Mouse (Mus musculus) midbrain, postnatal 0 days (tissue): ENCODE measurements around the gene Zfp113. TPM values are rescaled to one million over a fixed set of nuclear protein-coding genes. Genes with fewer than 3 reads are reported as not detected.

Source experiments
- ATAC-seq: fragments of 200-750 bp; cut with Nextera tagmentation; 2 replicates; pipeline ENCODE4 v1.8.0; 2017; ENCODE audit warnings: moderate number of reproducible peaks, mild to moderate bottlenecking, moderate TSS enrichment, moderate library complexity; ENCODE audit not compliant: low FRiP score
- DNase-seq: peaks from one replicate; pipeline ENCODE4 v3.0.0-alpha.2; 2015; ENCODE audit warnings: low spot score
- H3K27ac ChIP-seq: fragments of 300-500 bp; sonication (generic); 2 replicates; pipeline ENCODE4 v1.5.1; 2014; ENCODE audit warnings: low read depth, mild to moderate bottlenecking, low read length, mixed read lengths
- H3K27me3 ChIP-seq: fragments of 300-500 bp; sonication (generic); 2 replicates; pipeline ENCODE4 v1.6.1; 2014; ENCODE audit warnings: low read length, control low read depth, mixed read lengths; ENCODE audit not compliant: insufficient read depth
- H3K36me3 ChIP-seq: fragments of 300-500 bp; sonication (generic); 2 replicates; pipeline ENCODE4 v1.6.1; 2014; ENCODE audit warnings: low read length, control low read depth, mixed read lengths; ENCODE audit not compliant: insufficient read depth
- H3K4me1 ChIP-seq: fragments of 300-500 bp; sonication (generic); 2 replicates; pipeline ENCODE4 v1.6.1; 2014; ENCODE audit warnings: mild to moderate bottlenecking, control low read depth, antibody characterized with exemption, low read length, mixed read lengths; ENCODE audit not compliant: insufficient read depth
- H3K4me2 ChIP-seq: fragments of 300-500 bp; sonication (generic); 2 replicates; pipeline ENCODE4 v1.6.1; 2014; ENCODE audit warnings: low read depth, mild to moderate bottlenecking, low read length, mixed read lengths; ENCODE audit not compliant: poor library complexity, severe bottlenecking
- H3K4me3 ChIP-seq: fragments of 300-500 bp; sonication (generic); 2 replicates; pipeline ENCODE4 v1.5.1; 2014; ENCODE audit warnings: low read depth, mild to moderate bottlenecking, low read length, moderate library complexity
- H3K9ac ChIP-seq: fragments of 300-500 bp; sonication (generic); replicated peaks from 2 replicates; pipeline ENCODE4 v1.6.1; 2014; ENCODE audit warnings: mild to moderate bottlenecking, low read length, moderate library complexity, mixed read lengths; ENCODE audit not compliant: poor library complexity, severe bottlenecking
- H3K9me3 ChIP-seq: fragments of 300-500 bp; sonication (generic); 2 replicates; pipeline ENCODE4 v1.6.1; 2016; ENCODE audit warnings: low read length, control low read depth
- CTCF ChIP-seq: IDR thresholded peaks from 2 replicates; pipeline ENCODE4 v1.5.1; 2016; ENCODE audit warnings: antibody characterized with exemption, mild to moderate bottlenecking
- WGBS: fragments of 180-500 bp; shearing (Covaris S2); extraction: QIAGEN DNeasy Blood & Tissue Kit; methylation state at CpG from one replicate; pipeline ENCODE4 v1.1.7; 2014; 5-methylcytosine and 5-hydroxymethylcytosine counted together
- polyA plus RNA-seq: library from polyadenylated mRNA; unstranded; fragments of >200 nt; fragmentation: Nextera tagmentation; extraction: Ambion mirVana; gene quantifications from 2 replicates; pipeline ENCODE4 v1.2.1, GENCODE M21; 2015
- total RNA-seq: library from RNA; depleted of rRNA; stranded (reverse); fragments of >200 nt; gene quantifications from 2 replicates; pipeline ENCODE4 v1.2.3, GENCODE M21; 2014

Gene Zfp113
- total and polyA plus RNA-seq, 2 experiments from 2014 or later = 7.0 to 7.2 TPM

- peak within 1 kb of the TSS; percentile 59 for H3K4me3 ChIP-seq
- peak within 1 kb of the TSS; percentile 74 for H3K4me2 ChIP-seq
- DNase-seq (peak; percentile 96), ATAC-seq (peak; percentile 93)
- H3K36me3 ChIP-seq = peaks cover 28% of the 10 kb centered on the region; the same call in 1 of the 2 replicates
- peak; percentile 22; the same call in 1 of the 2 replicates for TF ChIP-seq CTCF
- no peaks in the 10 kb centered on the region for H3K9me3 ChIP-seq
- H3K9ac ChIP-seq = peak within 1 kb of the TSS; percentile 66
- peaks cover 5% of the 10 kb centered on the region for H3K4me1 ChIP-seq
- peak within 1 kb of the TSS; percentile 70 for H3K27ac ChIP-seq
- under 1% methylated on average over 42 of the region's 42 CpGs for WGBS
- H3K27me3 ChIP-seq = no peaks in the 10 kb centered on the region
Observed at GRCm38 (mm10) chr5:138160842-138161665, 5.5 kb upstream of the Zfp113 start, which contains the start of gene Cops6. Gene Cops6, plus strand, starts transcription at chr5:138161071.

GRCm38 (mm10) chr5:138160224-138160762 lies 4.7 kb upstream of the Zfp113 start:
- WGBS = 63% methylated on average over 7 of the region's 7 CpGs
- Histone ChIP-seq H3K4me3 (peak overlapping the region; percentile 59), H3K27ac (0 out of 2 replicates have a peak overlapping the region, but pooled peaks have one; percentile 70), H3K4me2 (peak overlapping the region; percentile 74), H3K27me3 (no peaks in the 10 kb centered on the region), H3K9ac (0 out of 2 replicates have a peak overlapping the region, but pooled peaks have one; percentile 66), H3K36me3 (peaks cover 21% of the 10 kb centered on the region; the same call in 1 of the 2 replicates), H3K4me1 (peaks cover 5% of the 10 kb centered on the region), H3K9me3 (no peaks in the 10 kb centered on the region)
- no peak for TF ChIP-seq CTCF
- DNase-seq = no peak
- ATAC-seq = no peak

- ATAC-seq (no peak), DNase-seq (no peak)
- peak overlapping the region; percentile 95 for H3K27ac ChIP-seq
- H3K9me3 ChIP-seq = no peaks in the 10 kb centered on the region
- H3K4me2 ChIP-seq = peak overlapping the region; percentile 74
- peaks cover 16% of the 10 kb centered on the region for H3K36me3 ChIP-seq
- H3K4me3 ChIP-seq = peak overlapping the region; percentile 64
- 85% methylated on average over 3 of the region's 3 CpGs for WGBS
- no peaks in the 10 kb centered on the region for H3K27me3 ChIP-seq
- no peak for TF ChIP-seq CTCF
- H3K4me1 ChIP-seq = no peaks in the 10 kb centered on the region; the same call in 1 of the 2 replicates
- peak overlapping the region; percentile 91; the same call in 1 of the 2 replicates for H3K9ac ChIP-seq
Observed at GRCm38 (mm10) chr5:138154390-138154789, 1.2 kb downstream of the Zfp113 start.

DNA sequence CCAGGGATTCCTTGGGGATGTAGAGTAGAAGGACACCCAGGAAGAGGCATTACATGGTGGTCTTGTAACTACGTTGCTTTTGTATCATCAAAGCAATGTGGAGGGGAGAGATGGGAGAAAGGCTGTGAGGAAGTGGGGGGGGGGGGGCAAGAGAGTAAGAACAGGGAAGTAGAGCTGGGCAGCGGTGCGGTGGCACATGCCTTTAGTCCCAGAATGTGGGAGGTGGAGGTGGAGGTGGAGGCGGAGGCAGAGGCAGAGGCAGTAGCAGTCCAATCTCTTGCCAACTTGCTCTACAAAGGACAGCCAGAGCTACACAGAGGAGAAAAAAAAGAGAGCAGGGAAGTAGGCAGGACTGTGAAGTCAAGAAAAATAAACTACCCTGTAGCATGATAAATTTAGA lies 17.0 kb downstream of the Zfp113 start:
- ATAC-seq (no peak), DNase-seq (no peak)
- Histone ChIP-seq H3K4me1 (no peaks in the 10 kb centered on the region), H3K4me2 (no peak overlapping the region), H3K36me3 (peaks cover 21% of the 10 kb centered on the region), H3K27ac (no peak overlapping the region), H3K27me3 (no peaks in the 10 kb centered on the region), H3K9ac (no peak overlapping the region), H3K4me3 (no peak overlapping the region), H3K9me3 (no peaks in the 10 kb centered on the region)
- WGBS = 74% methylated on average over 4 of the region's 4 CpGs
- TF ChIP-seq CTCF = no peak

- no peak for ATAC-seq
- peak; percentile 84 for TF ChIP-seq CTCF
- WGBS = 63% methylated on average over 8 of the region's 8 CpGs
Observed at GRCm38 (mm10) chr5:138137935-138138549, 17.5 kb downstream of the Zfp113 start.

More at GRCm38 (mm10) chr5:138137935-138138549, 17.5 kb downstream of the Zfp113 start:
- Histone ChIP-seq H3K36me3 (peaks cover 22% of the 10 kb centered on the region), H3K4me3 (no peak overlapping the region), H3K9me3 (no peaks in the 10 kb centered on the region), H3K4me2 (no peak overlapping the region), H3K4me1 (no peaks in the 10 kb centered on the region), H3K27me3 (no peaks in the 10 kb centered on the region), H3K9ac (no peak overlapping the region), H3K27ac (no peak overlapping the region)
- peak; percentile 74 for DNase-seq
